Mouse (Mus musculus) stomach, embryonic 16.5 days (tissue): ENCODE data around the gene Zfp239. TPM values are rescaled to one million over a fixed set of nuclear protein-coding genes. Genes with fewer than 3 reads are reported as not detected.

ENCODE experiments used
- ATAC-seq: fragments of 200-750 bp; cut with Nextera tagmentation; 2 replicates; pipeline ENCODE4 v1.8.0; 2017; ENCODE audit warnings: moderate number of reproducible peaks, moderate TSS enrichment; ENCODE audit not compliant: insufficient read depth, low FRiP score
- H3K27ac ChIP-seq: fragments of 300-500 bp; sonication (generic); 2 replicates; pipeline ENCODE4 v1.5.1; 2014; ENCODE audit warnings: low read length
- H3K27me3 ChIP-seq: fragments of 300-500 bp; sonication (generic); 2 replicates; pipeline ENCODE4 v1.6.1; 2014; ENCODE audit warnings: low read length, control low read depth, mixed read lengths; ENCODE audit not compliant: control insufficient read depth, insufficient read depth
- H3K36me3 ChIP-seq: fragments of 300-500 bp; sonication (generic); 2 replicates; pipeline ENCODE4 v1.6.1; 2014; ENCODE audit warnings: low read length; ENCODE audit not compliant: control insufficient read depth, insufficient read depth
- H3K4me1 ChIP-seq: fragments of 300-500 bp; sonication (generic); 2 replicates; pipeline ENCODE4 v1.6.1; 2014; ENCODE audit warnings: low read length, control low read depth, mixed read lengths; ENCODE audit not compliant: control insufficient read depth, insufficient read depth
- H3K4me2 ChIP-seq: fragments of 300-500 bp; sonication (generic); 2 replicates; pipeline ENCODE4 v1.6.1; 2014; ENCODE audit warnings: low read depth, low read length, mixed read lengths
- H3K4me3 ChIP-seq: fragments of 300-500 bp; sonication (generic); replicated peaks from 2 replicates; pipeline ENCODE4 v1.5.1; 2014; ENCODE audit warnings: mild to moderate bottlenecking, low read length
- H3K9ac ChIP-seq: fragments of 300-500 bp; sonication (generic); 2 replicates; pipeline ENCODE4 v1.6.1; 2014; ENCODE audit warnings: low read length
- H3K9me3 ChIP-seq: fragments of 300-500 bp; sonication (generic); replicated peaks from 2 replicates; pipeline ENCODE4 v1.6.1; 2016; ENCODE audit warnings: low read length, control low read depth; ENCODE audit not compliant: control insufficient read depth
- WGBS: fragments of 180-500 bp; shearing (Covaris S2); extraction: QIAGEN DNeasy Blood & Tissue Kit; methylation state at CpG from one replicate; pipeline ENCODE4 v1.1.7; 2014; 5-methylcytosine and 5-hydroxymethylcytosine counted together
- polyA plus RNA-seq: library from polyadenylated mRNA; unstranded; fragments of >200 nt; fragmentation: Nextera tagmentation; extraction: Ambion mirVana; gene quantifications from 2 replicates; pipeline ENCODE4 v1.2.1, GENCODE M21; 2015

Zfp239 gene
- polyA plus RNA-seq, 1 experiment from 2014 or later = 6.0 TPM

GRCm38 (mm10) chr6:117901510-117902402 lies 39.9 kb downstream of the Zfp239 start:
- no peaks in the 10 kb centered on the region for H3K36me3 ChIP-seq
- no peaks in the 10 kb centered on the region for H3K27me3 ChIP-seq
- WGBS = 70% methylated on average over 9 of the region's 9 CpGs
- no peak overlapping the region for H3K9ac ChIP-seq
- no peaks in the 10 kb centered on the region for H3K9me3 ChIP-seq
- H3K27ac ChIP-seq = no peak overlapping the region
- ATAC-seq = no peak
- no peak overlapping the region for H3K4me3 ChIP-seq
- H3K4me2 ChIP-seq = no peak overlapping the region
- H3K4me1 ChIP-seq = peaks cover 6% of the 10 kb centered on the region

GRCm38 (mm10) chr6:117902556-117902955 lies 40.7 kb downstream of the Zfp239 start:
- WGBS = 79% methylated on average over 4 of the region's 4 CpGs
- ATAC-seq = no peak
- Histone ChIP-seq H3K4me1 (peaks cover 6% of the 10 kb centered on the region), H3K9ac (no peak overlapping the region), H3K9me3 (no peaks in the 10 kb centered on the region), H3K27me3 (no peaks in the 10 kb centered on the region), H3K36me3 (no peaks in the 10 kb centered on the region), H3K4me3 (no peak overlapping the region), H3K27ac (no peak overlapping the region), H3K4me2 (no peak overlapping the region)

- Histone ChIP-seq H3K36me3 (no peaks in the 10 kb centered on the region), H3K4me3 (no peak overlapping the region), H3K9me3 (no peaks in the 10 kb centered on the region), H3K27me3 (no peaks in the 10 kb centered on the region), H3K4me2 (no peak overlapping the region), H3K9ac (no peak overlapping the region), H3K27ac (no peak overlapping the region), H3K4me1 (peaks cover 8% of the 10 kb centered on the region)
- 87% methylated on average over 3 of the region's 3 CpGs for WGBS
- no peak for ATAC-seq
These were observed 41.9 kb downstream of the Zfp239 start for GRCm38 (mm10) chr6:117903836-117904235.

- Histone ChIP-seq H3K4me2 (peak overlapping the region; percentile 62), H3K27ac (peak overlapping the region; percentile 97), H3K9me3 (no peaks in the 10 kb centered on the region), H3K4me3 (peak overlapping the region; percentile 100), H3K4me1 (peaks cover 19% of the 10 kb centered on the region), H3K9ac (peak overlapping the region; percentile 83), H3K27me3 (no peaks in the 10 kb centered on the region), H3K36me3 (no peaks in the 10 kb centered on the region)
- no peak for ATAC-seq
- 21% methylated on average over 4 of the region's 4 CpGs for WGBS
These were observed 43.5 kb downstream of the Zfp239 start for GRCm38 (mm10) chr6:117905260-117905930.

- H3K4me3 ChIP-seq = peak overlapping the region; percentile 100
- no peaks in the 10 kb centered on the region for H3K9me3 ChIP-seq
- peak overlapping the region; percentile 83 for H3K9ac ChIP-seq
- H3K36me3 ChIP-seq = no peaks in the 10 kb centered on the region
- peak overlapping the region; percentile 97 for H3K27ac ChIP-seq
- WGBS = under 1% methylated on average over 25 of the region's 25 CpGs
- H3K27me3 ChIP-seq = no peaks in the 10 kb centered on the region
- H3K4me2 ChIP-seq = peak overlapping the region; percentile 62
- no peak; the same call in 1 of the 2 replicates for ATAC-seq
- H3K4me1 ChIP-seq = peaks cover 18% of the 10 kb centered on the region
These were observed 44.2 kb downstream of the Zfp239 start for GRCm38 (mm10) chr6:117906015-117906531.

GRCm38 (mm10) chr6:117906590-117907271 lies 44.8 kb downstream of the Zfp239 start:
- no peaks in the 10 kb centered on the region for H3K36me3 ChIP-seq
- peak overlapping the region; percentile 100 for H3K9ac ChIP-seq
- ATAC-seq = peak; percentile 95
- under 1% methylated on average over 63 of the region's 68 CpGs for WGBS
- H3K27me3 ChIP-seq = no peaks in the 10 kb centered on the region
- H3K9me3 ChIP-seq = no peaks in the 10 kb centered on the region
- peaks cover 18% of the 10 kb centered on the region for H3K4me1 ChIP-seq
- peak overlapping the region; percentile 69 for H3K4me2 ChIP-seq
- H3K27ac ChIP-seq = peak overlapping the region; percentile 100
- H3K4me3 ChIP-seq = peak overlapping the region; percentile 100

- peak; percentile 83 for ATAC-seq
- H3K36me3 ChIP-seq = no peaks in the 10 kb centered on the region
- under 1% methylated on average over 66 of the region's 77 CpGs for WGBS
- H3K9me3 ChIP-seq = no peaks in the 10 kb centered on the region
- peak overlapping the region; percentile 100 for H3K9ac ChIP-seq
- H3K27ac ChIP-seq = peak overlapping the region; percentile 100
- H3K4me3 ChIP-seq = peak overlapping the region; percentile 100
- H3K4me1 ChIP-seq = peaks cover 18% of the 10 kb centered on the region
- H3K27me3 ChIP-seq = no peaks in the 10 kb centered on the region
- peak overlapping the region; percentile 69 for H3K4me2 ChIP-seq
These were observed 45.5 kb downstream of the Zfp239 start for GRCm38 (mm10) chr6:117907301-117907978.

GRCm38 (mm10) chr6:117907979-117908355 lies 46.1 kb downstream of the Zfp239 start:
- H3K9me3 ChIP-seq = no peaks in the 10 kb centered on the region
- peak overlapping the region; percentile 69 for H3K4me2 ChIP-seq
- under 1% methylated on average over 26 of the region's 26 CpGs for WGBS
- peaks cover 18% of the 10 kb centered on the region for H3K4me1 ChIP-seq
- no peak for ATAC-seq
- peak overlapping the region; percentile 100 for H3K4me3 ChIP-seq
- H3K27me3 ChIP-seq = no peaks in the 10 kb centered on the region
- peak overlapping the region; percentile 100 for H3K9ac ChIP-seq
- no peaks in the 10 kb centered on the region for H3K36me3 ChIP-seq
- peak overlapping the region; percentile 100 for H3K27ac ChIP-seq
